Mouse (Mus musculus): ENCODE results near the gene Crnkl1.
"Not testable (repeated sequence)": the region's sequence is repeated elsewhere in the genome, so short reads cannot be mapped to it uniquely, and the experiment has no call there.

Gene Crnkl1

GRCm38 (mm10) chr2:145905884-145906283, 28.9 kb downstream of the Crnkl1 start:
- not testable (repeated sequence) for DNase-seq

DNA sequence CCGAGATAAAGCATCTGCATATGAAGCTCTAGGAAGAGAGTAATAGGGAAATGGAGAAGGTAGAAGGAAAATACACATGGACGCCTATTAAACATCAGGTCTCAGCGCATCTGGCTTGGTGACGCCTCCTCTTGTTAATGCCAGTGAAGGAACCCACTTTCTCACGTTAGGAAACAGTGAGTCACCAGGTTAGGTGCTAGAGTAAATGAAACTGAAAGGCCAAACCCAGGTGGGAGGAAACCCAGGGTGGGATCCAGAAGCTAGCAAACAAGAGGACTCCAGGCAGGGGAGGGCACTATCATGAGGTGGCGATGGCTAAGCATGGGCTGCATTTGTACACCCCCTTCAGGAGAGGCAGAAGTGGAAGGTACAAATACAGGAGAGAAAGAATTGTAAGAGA, 29.7 kb downstream of the Crnkl1 start:
- no peak for DNase-seq

DNA sequence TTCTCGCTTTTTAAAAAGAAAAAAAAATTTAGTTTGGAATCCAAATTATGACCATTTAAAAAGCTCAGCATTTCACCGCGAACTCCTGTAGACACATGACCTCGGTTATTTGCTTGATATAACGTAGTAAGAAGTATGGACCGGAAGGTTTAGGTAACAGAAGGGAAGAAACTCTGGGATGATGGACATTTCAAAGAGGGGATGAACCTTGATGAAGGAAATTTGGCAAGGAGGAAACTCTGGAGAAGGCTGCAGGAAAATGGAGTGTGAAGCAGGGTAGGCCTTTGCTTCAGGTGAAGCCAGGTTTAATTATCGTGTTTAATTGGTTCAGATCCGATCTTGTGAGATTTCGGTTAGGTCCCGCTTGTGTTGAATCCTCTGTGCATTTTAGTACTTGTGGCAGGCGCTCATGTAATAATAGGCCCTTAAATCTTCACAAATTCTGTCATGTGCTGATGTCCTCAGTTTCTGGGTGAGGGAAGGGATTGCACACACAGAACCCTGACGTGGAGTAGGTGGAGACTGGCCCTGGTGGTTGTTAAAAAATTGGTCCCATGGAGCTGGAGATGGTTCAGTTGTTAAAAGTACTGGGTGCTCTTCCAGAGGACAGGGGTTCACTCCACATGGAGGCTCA, 30.7 kb downstream of the Crnkl1 start:
- DNase-seq, result no peak

DNA sequence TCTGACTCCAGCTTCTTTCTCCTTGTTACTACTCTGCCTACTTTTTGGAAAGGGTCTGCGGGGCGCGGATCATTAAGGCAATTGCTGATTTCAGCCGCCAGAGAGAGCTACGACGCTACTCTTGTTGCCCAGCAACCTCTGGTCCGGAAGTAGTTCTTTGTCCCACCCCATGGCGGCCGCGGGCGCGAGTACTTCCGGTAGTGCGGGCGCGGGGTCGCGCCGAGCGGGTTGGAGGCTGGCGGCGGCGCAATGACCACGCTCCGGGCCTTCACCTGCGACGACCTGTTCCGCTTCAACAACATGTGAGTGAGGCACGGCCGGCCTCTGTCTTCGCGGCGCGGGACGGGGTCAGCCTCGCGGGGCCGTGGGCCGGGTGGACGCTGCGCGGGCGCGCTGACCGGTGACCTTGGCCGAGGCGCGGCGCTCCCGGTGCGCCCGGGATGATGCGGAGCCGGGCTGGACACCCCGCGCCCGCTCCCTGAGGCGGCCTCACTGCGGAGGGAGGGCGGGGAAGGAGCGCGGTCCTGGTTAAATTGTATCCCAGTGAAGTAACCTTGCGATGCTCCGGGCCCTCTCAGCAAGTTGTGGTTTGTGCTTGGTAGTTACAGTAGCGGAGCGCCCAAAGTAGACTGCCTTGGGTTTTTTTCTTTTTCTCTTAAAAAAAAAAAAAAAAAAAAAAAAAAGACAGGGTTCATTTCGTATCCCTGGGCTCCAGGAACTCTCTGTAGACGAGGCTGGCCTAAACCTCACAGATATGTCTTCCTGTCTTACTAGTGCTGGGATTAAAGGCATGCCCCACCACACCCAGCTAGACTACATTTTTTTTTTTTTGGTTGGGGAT, 31.5 kb downstream of the Crnkl1 start:
- DNase-seq, result peak; percentile 89

DNA sequence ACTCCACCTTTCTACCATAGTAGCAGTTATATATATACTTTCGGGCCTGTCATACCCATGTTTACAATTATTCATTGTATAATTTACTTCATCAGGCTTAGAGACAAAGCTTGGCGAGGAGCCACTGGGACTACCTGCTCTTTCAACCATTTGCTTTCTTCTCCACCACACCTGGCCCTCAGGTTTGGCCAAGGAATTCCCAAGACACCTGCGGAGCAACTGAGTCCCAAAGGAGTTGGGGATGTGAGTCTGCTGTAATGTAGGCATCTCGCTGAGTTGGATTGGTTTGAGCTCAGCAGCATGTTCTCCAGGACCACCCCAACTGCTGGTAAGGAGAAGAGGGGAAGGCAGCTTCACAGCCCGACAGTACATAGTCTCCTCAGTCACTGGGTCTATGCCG, 33.0 kb downstream of the Crnkl1 start, which contains the start of gene Naa20:
TSS of gene Naa20 (plus strand) at position 239 of the 400 bp plus-strand sequence.
- DNase-seq, result no peak

DNA sequence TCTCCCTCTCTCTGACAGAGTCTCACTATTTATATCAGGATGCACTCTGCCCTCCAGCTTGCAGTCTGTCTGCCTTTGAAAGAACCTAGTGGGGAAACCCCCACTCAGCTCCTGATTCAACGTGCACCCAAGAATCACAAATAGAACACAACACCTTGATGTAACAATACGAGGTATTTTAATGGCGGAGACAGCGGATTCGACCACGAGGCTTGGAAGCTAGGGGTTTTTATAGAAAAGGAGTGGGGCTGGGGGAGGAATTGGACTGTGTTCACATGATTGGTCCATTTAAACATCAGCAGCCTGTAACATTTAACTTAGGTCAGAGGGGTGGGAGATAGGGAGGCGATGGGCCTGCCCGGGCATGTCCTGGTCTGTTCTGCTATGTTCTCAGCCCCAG, 34.5 kb downstream of the Crnkl1 start:
- DNase-seq, result not testable (repeated sequence)

- no peak for DNase-seq
Observed at GRCm38 (mm10) chr2:145898106-145898505, 36.7 kb downstream of the Crnkl1 start.

DNA sequence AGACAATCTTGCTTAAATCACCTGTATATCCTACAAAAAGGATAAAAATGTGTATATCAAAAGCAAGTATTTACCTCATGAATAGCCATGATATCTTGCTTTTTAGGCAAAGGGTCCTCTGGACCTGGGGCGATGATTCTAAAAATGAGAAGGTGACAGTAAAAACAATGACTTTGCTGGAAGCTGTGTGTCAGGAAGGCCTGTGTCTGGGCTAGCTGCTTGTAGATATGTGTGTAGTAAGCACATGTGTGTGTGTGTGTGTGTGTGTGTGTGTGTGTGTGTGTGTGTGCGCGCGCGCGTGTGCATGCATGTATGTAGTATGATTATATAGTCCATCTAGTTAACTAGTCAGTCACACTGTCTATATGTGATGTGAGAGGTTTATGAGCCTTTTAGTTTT, 41.1 kb downstream of the Crnkl1 start:
- no peak for DNase-seq

DNA sequence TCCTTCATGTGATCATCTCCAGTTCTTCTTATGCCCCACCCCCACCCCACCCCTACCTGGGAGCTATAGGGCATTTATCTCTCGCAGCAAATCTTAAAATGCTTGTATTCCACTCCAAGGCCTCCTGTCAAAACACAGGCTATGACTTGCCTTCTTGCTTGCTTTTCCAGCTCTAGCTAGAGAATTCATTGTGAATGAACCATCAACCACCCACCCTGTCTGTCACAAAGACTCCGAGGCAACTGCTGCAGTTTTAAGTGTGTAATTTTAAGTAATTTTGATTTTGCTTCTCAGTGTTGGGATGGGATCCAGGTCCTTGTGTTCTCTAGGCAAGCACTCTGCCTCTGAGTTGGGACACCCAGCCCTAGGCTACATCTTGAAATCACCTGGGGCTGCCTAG, 44.2 kb downstream of the Crnkl1 start:
- no peak for DNase-seq

GRCm38 (mm10) chr2:145888766-145889480, 45.9 kb downstream of the Crnkl1 start:
- DNase-seq, result peak; percentile 70

- DNase-seq, result peak; percentile 88
Observed at GRCm38 (mm10) chr2:145887937-145888765, 46.7 kb downstream of the Crnkl1 start.

- DNase-seq, result peak; percentile 56
Observed at GRCm38 (mm10) chr2:145884913-145885785, 49.7 kb downstream of the Crnkl1 start.

- no peak for DNase-seq
Observed at GRCm38 (mm10) chr2:145884036-145884912, 50.5 kb downstream of the Crnkl1 start.

GRCm38 (mm10) chr2:145882398-145882797, 52.4 kb downstream of the Crnkl1 start:
- no peak for DNase-seq

DNA sequence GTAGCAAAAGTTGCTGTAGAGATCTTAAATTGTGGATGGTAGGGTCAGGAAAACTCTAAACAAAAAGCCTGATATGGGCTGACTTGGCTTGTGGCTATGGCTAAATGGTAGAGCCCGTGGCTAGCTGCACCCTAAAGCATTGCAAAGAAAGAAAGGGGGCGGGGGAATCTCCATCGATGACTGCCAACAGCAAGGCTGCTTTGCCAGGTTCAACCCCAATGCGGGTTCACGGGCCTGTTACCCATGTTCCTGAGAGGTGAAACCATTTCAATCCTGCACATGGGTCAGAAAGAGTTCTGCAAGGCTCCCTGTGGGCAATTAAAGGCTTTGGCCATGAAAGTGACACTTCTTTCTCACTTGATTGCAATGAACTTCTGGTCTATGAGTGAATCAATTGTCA, 52.9 kb downstream of the Crnkl1 start:
- no peak for DNase-seq

- DNase-seq, result no peak
Observed at GRCm38 (mm10) chr2:145880887-145881747, 53.7 kb downstream of the Crnkl1 start.

DNA sequence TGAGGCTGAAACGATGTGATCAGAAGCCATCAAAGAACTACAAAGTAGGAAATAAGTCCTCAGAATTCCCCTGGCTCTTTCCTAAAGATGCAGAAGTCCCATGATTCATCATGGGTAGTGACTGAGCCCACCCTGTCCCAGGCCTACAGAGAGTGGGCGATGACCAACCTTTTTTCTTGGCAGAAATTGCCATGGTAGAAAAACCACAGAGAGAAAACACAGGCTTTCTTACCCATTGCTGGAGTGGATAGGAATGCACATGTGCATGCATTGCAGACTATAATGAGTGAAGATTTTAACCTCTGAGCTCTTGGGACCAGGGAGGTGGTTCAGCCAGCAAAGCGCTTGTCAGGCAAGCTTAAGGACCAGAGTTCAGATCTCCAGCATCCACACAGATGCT, 57.6 kb downstream of the Crnkl1 start:
- no peak for DNase-seq

DNA sequence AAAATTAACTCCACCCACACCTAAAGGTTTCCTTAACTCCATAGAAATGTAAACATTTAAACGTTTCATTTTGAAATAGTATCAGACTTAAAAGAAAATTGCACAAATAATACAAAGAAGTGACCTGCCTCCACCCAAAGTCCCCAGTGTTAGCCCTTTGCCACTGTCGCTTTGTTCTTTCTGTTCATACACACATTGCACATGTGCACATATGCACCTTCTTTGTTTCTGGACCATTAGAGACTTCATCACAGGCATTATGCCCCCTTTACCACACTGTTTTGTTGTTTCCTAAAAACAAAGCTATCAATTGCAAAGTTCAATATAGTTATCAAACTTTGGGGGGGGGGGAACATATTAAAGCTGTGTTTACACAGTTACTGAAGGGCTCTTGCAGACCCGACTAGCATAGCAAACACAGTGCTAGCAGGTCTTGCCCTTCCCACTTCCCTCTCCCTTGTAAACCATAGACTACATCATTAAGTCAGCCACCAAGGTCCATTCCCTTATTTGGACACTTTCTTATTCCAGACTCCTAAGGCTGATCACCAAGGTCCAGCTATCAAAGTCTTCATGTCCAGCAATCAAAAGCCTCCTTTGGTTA, 59.8 kb downstream of the Crnkl1 start:
- no peak for DNase-seq

DNA sequence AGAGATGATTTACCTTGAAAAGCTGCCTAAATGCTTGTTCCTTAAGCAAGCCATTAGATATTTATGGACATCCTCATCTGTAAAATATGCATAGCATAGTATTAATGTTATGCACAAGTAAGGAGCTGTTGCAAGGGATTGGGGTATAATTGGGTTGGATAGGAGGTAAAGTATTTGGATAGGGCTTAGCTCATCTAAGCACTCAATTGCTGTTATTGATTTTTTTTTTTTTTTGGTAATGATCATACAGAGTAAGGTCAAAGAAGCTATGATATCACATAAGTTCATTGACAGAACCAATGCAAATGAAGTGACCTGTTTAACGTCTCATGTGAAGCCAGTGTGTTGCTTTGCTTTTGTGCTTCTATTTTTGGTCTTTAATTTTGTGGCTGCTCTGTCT, 60.9 kb downstream of the Crnkl1 start:
- DNase-seq, result no peak

Measured in layer of hippocampus, adult 9-11 months (tissue).